8 mouse cellular contexts compared by ENCODE assay signal in genomic region chr10:81996742-81997536, GRCm38 (mm10). TPM values are rescaled to one million over a fixed set of nuclear protein-coding genes. Genes with fewer than 3 reads are reported as not detected.
DNase-seq lines count a peak whose midpoint lies in the region; ATAC-seq and TF ChIP-seq lines count a peak whose summit lies in the region.
"Not testable (repeated sequence)": the region's sequence is repeated elsewhere in the genome, so short reads cannot be mapped to it uniquely, and the experiment has no call there.

No protein-coding gene starts in this region.

- H3K4me2 ChIP-seq in forebrain, embryonic 14.5 days (ENCODE audit: low read length): peak overlapping the region; percentile 38; the same call in 1 of the 2 replicates
- peak overlapping the region; percentile 57 for H3K4me2 ChIP-seq in liver, embryonic 15.5 days
- peak overlapping the region; percentile 22 for H3K4me2 ChIP-seq in neural tube, embryonic 11.5 days (ENCODE audit: low read depth)
- peak overlapping the region; percentile 34; the same call in 1 of the 2 replicates for H3K4me2 ChIP-seq in stomach, postnatal 0 days (replicated peaks; ENCODE audit: low read depth)

- peak; percentile 72 for DNase-seq in ES-E14 (ENCODE audit: low read depth, low spot score)
- peak; percentile 81 for DNase-seq in cerebellum, adult 11-12 months
- DNase-seq in forebrain, embryonic 14.5 days (ENCODE audit: low spot score): peak; percentile 94
- DNase-seq in heart, postnatal 14 days: peak; percentile 65 to 68
- DNase-seq in kidney, postnatal 4 days: peak; percentile 70 to 82
- peak; percentile 87 for DNase-seq in neural tube, embryonic 11.5 days (ENCODE audit: low spot score)
- peak; percentile 76 for DNase-seq in stomach, postnatal 0 days (ENCODE audit: low spot score)

- not testable (repeated sequence) for H3K36me3 ChIP-seq in ES-E14 (ENCODE audit: control insufficient read depth, insufficient read depth, low read length, poor library complexity, severe bottlenecking); forebrain, embryonic 14.5 days (ENCODE audit: control insufficient read depth, insufficient read depth, low read length); liver, embryonic 15.5 days (replicated peaks); neural tube, embryonic 11.5 days (ENCODE audit: control insufficient read depth, insufficient read depth, low read length); stomach, postnatal 0 days (ENCODE audit: control insufficient read depth, insufficient read depth, low read length)

- intact Hi-C loops in heart, postnatal 14 days (cut with DNase I): not testable (repeated sequence)

- H3K9me3 ChIP-seq in ES-E14 (ENCODE audit: control insufficient read depth, insufficient read depth, low read depth, low read length); forebrain, embryonic 14.5 days (replicated peaks; ENCODE audit: control insufficient read depth, low read length); liver, embryonic 15.5 days (replicated peaks); neural tube, embryonic 11.5 days (ENCODE audit: control insufficient read depth, low read length); stomach, postnatal 0 days (ENCODE audit: control insufficient read depth, low read length): not testable (repeated sequence)

- TF ChIP-seq EP300 in stomach, postnatal 0 days (optimal IDR thresholded peaks at IDR 0.05): not testable (repeated sequence)

- H3K27ac ChIP-seq in ES-E14 (ENCODE audit: insufficient read depth, low read depth, low read length, poor library complexity, severe bottlenecking); forebrain, embryonic 14.5 days (ENCODE audit: low read depth, low read length); liver, embryonic 15.5 days (replicated peaks); neural tube, embryonic 11.5 days (ENCODE audit: low read depth, low read length); stomach, postnatal 0 days (replicated peaks): not testable (repeated sequence)

- in situ Hi-C loops in ES-E14 (cut with MboI; ENCODE audit: low sequenced_read_pairs in 2 of 2, unreplicated experiment in 2 of 2): not testable (repeated sequence)

- not testable (repeated sequence) for TF ChIP-seq CTCF in stomach, postnatal 0 days (IDR thresholded peaks at IDR 0.05; ENCODE audit: low read depth)

- WGBS in forebrain, embryonic 14.5 days: under 1% methylated on average over 12 of the region's 48 CpGs
- WGBS in liver, embryonic 15.5 days (ENCODE audit: insufficient replicate concordance): under 1% methylated on average over 14 of the region's 48 CpGs
- under 1% methylated on average over 11 of the region's 48 CpGs for WGBS in neural tube, embryonic 11.5 days
- WGBS in stomach, postnatal 0 days: 1% methylated on average over 12 of the region's 48 CpGs

- H3K4me1 ChIP-seq in ES-E14 (ENCODE audit: control insufficient read depth in 2 of 2, insufficient read depth in 2 of 2, low read length in 2 of 2, poor library complexity in 1 of 2); forebrain, embryonic 14.5 days (ENCODE audit: control insufficient read depth, insufficient read depth, low read length); liver, embryonic 15.5 days (replicated peaks); neural tube, embryonic 11.5 days (ENCODE audit: control insufficient read depth, insufficient read depth, low read length); stomach, postnatal 0 days (replicated peaks; ENCODE audit: control insufficient read depth, insufficient read depth): not testable (repeated sequence)

- H3K9ac ChIP-seq in ES-E14 (ENCODE audit: insufficient read depth, low read depth, low read length, poor library complexity, severe bottlenecking); liver, embryonic 15.5 days; neural tube, embryonic 11.5 days (ENCODE audit: low read length); stomach, postnatal 0 days (ENCODE audit: low read length): not testable (repeated sequence)
- H3K9ac ChIP-seq in forebrain, embryonic 14.5 days (ENCODE audit: low read length): peak overlapping the region; percentile 40; the same call in 1 of the 2 replicates

- H3K27me3 ChIP-seq in forebrain, embryonic 14.5 days (replicated peaks; ENCODE audit: control insufficient read depth, insufficient read depth, low read length); liver, embryonic 15.5 days; neural tube, embryonic 11.5 days (ENCODE audit: control insufficient read depth, insufficient read depth, low read length); stomach, postnatal 0 days (ENCODE audit: control insufficient read depth, insufficient read depth, low read length): not testable (repeated sequence)

- peak overlapping the region; percentile 57 to 76 for H3K4me3 ChIP-seq in ES-E14 (ENCODE audit: insufficient read depth in 1 of 2, low read depth in 1 of 2, low read length in 2 of 2, poor library complexity in 1 of 2, severe bottlenecking in 1 of 2)
- H3K4me3 ChIP-seq in forebrain, embryonic 14.5 days (ENCODE audit: low read depth, low read length): peak overlapping the region; percentile 22
- H3K4me3 ChIP-seq in liver, embryonic 15.5 days (replicated peaks): peak overlapping the region; percentile 51
- H3K4me3 ChIP-seq in neural tube, embryonic 11.5 days (ENCODE audit: low read depth, low read length): peak overlapping the region; percentile 19; the same call in 1 of the 2 replicates
- H3K4me3 ChIP-seq in stomach, postnatal 0 days (ENCODE audit: low read depth, low read length): peak overlapping the region; percentile 28

- peak; percentile 100 for ATAC-seq in forebrain, embryonic 14.5 days
- ATAC-seq in liver, embryonic 15.5 days (ENCODE audit: insufficient read depth): peak; percentile 99
- ATAC-seq in neural tube, embryonic 11.5 days (ENCODE audit: insufficient read depth, low FRiP score, low TSS enrichment): peak; percentile 100
- ATAC-seq in stomach, postnatal 0 days (ENCODE audit: low FRiP score, low TSS enrichment): peak; percentile 100

RNA-seq across cellular contexts. Expression of gene Zfp873, which starts 51.0 kb away (rescaled TPM):
- 9.1 and 10.4 TPM in 2 replicates for total RNA-seq in ES-E14 (2012; rRNA removed)
- 14.5 and 16.2 TPM in 2 replicates for polyA plus RNA-seq in forebrain, embryonic 14.5 days (2014; fragmentation: Nextera tagmentation; extraction: Ambion mirVana)
- total RNA-seq in heart, postnatal 14 days (2021): 1 to 10 TPM; 6.5 to 6.6 TPM
- polyA plus RNA-seq in liver, embryonic 15.5 days (2015; fragmentation: Nextera tagmentation; extraction: Ambion mirVana): 1.8 and 2.3 TPM in 2 replicates
- polyA plus RNA-seq in neural tube, embryonic 11.5 days (2014; fragmentation: Nextera tagmentation; extraction: Ambion mirVana): 9.8 and 15.0 TPM in 2 replicates
- 5.1 and 5.3 TPM in 2 replicates for polyA plus RNA-seq in stomach, postnatal 0 days (2015; fragmentation: Nextera tagmentation; extraction: Ambion mirVana)
